Mouse (Mus musculus) heart, embryonic 15.5 days (tissue): Measurements from ENCODE around the gene Gria3. TPM values are rescaled to one million over a fixed set of nuclear protein-coding genes. Genes with fewer than 3 reads are reported as not detected.

Experiments
- microRNA-seq: library from miRNA; unstranded; fragments of <30 nt; microRNA quantifications from one replicate; pipeline ENCODE4, GENCODE M21; 2016
- polyA plus RNA-seq: library from polyadenylated mRNA; unstranded; fragments of >200 nt; fragmentation: Nextera tagmentation; extraction: Ambion mirVana; gene quantifications from 2 replicates; pipeline ENCODE4 v1.2.1, GENCODE M21; 2015

Gene Gria3
- polyA plus RNA-seq, 1 experiment from 2014 or later: 6.1 TPM

Small RNA genes within 50 kb of the gene (microRNA-seq; reads per million reads assigned to microRNA genes)
- gene Gm22413: not detected
